Mouse (Mus musculus): ENCODE measurements around the gene Tle4. TPM values are rescaled to one million over a fixed set of nuclear protein-coding genes. Genes with fewer than 3 reads are reported as not detected.

Gene Tle4
- total and polyA plus RNA-seq, 3 experiments = 18.9 to 27.7 (median 23.4) TPM

DNA sequence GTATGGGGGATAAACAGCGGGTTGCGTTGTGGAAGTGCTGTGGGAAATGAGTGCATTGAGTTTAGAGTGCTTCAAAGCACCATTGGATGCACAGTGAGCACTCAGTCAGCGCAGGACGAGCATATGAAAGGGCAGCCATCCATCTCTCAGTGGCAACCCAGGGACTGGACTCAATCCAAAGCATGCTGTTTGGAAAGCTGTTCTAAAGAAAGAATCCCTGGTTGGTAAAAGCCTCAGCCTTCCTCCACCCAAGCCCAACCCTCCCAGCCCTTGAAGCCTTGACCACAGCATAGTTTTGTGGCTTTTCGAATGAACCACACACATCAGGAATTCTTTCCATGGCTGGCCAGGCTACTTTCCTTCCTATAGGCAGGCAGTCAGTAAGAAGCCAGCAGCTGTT lies 181.0 kb downstream of the Tle4 start:
- dilution Hi-C loops (cut with MboI; ENCODE audit: extremely low pct_ligation_motif_present, extremely low pct_unique_long_range_greater_than_20kb, low sequenced_read_pairs) = no loop called here
- H3K4me1 ChIP-seq (ENCODE audit: control insufficient read depth in 1 of 2, insufficient read depth in 2 of 2) = no peaks in the 10 kb centered on the region
- no peak overlapping the region for H3K27ac ChIP-seq (ENCODE audit: insufficient read depth, low read depth)
- no peak for DNase-seq (ENCODE audit: extremely low read depth)
- H3K9ac ChIP-seq (ENCODE audit: insufficient read depth, low read depth) = no peak overlapping the region
- no peak overlapping the region for H3K4me2 ChIP-seq (ENCODE audit: insufficient read depth, low read depth, poor library complexity, severe bottlenecking)
- no peak for TF ChIP-seq CHD2 (IDR thresholded peaks at IDR 0.05; ENCODE audit: low read length)
- TF ChIP-seq GABPA (IDR thresholded peaks at IDR 0.05; ENCODE audit: insufficient replicate concordance, low read depth, low read length) = no peak
- no peak for TF ChIP-seq JUN (IDR thresholded peaks at IDR 0.05; ENCODE audit: insufficient read depth, low read depth, low read length)
- no peak for TF ChIP-seq TCF12 (IDR thresholded peaks at IDR 0.05; ENCODE audit: low read depth, low read length)
- no peak for TF ChIP-seq ZMIZ1 (IDR thresholded peaks at IDR 0.05; ENCODE audit: low read depth, low read length)
- no peak for TF ChIP-seq MYC (IDR thresholded peaks at IDR 0.05; ENCODE audit: low read depth, low read length)
- TF ChIP-seq ZC3H11A (IDR thresholded peaks at IDR 0.05; ENCODE audit: low read depth, low read length) = no peak
- TF ChIP-seq RCOR1 (conservative IDR thresholded peaks at IDR 0.05; ENCODE audit: low read depth, low read length) = no peak
- no peak for TF ChIP-seq E2F4 (IDR thresholded peaks at IDR 0.05; ENCODE audit: insufficient replicate concordance, low read depth, low read length)
- TF ChIP-seq SIN3A (IDR thresholded peaks at IDR 0.05; ENCODE audit: low read length) = no peak
- no peak for TF ChIP-seq ETS1 (conservative IDR thresholded peaks at IDR 0.05; ENCODE audit: low read depth, low read length)
- TF ChIP-seq USF1 (IDR thresholded peaks at IDR 0.05; ENCODE audit: low read depth, low read length) = no peak
- no peak for TF ChIP-seq MEF2A (IDR thresholded peaks at IDR 0.05; ENCODE audit: borderline replicate concordance, low read depth, low read length)
- no peak for TF ChIP-seq ZKSCAN1 (IDR thresholded peaks at IDR 0.05; ENCODE audit: borderline replicate concordance, low read depth, low read length)
- TF ChIP-seq TBP (conservative IDR thresholded peaks at IDR 0.05; ENCODE audit: low read depth, low read length) = no peak
- H3K36me3 ChIP-seq (replicated peaks in 1 of 2; ENCODE audit: control insufficient read depth in 1 of 2, insufficient read depth in 1 of 2, low read length in 1 of 2) = no peaks in the 10 kb centered on the region
- in situ Hi-C loops (cut with MboI; ENCODE audit: low pct_ligation_motif_present, low pct_unique_long_range_greater_than_20kb, low sequenced_read_pairs) = no loop called here
- H3K27me3 ChIP-seq (replicated peaks) = no peaks in the 10 kb centered on the region
- H3K9me3 ChIP-seq (replicated peaks; ENCODE audit: low read length) = no peaks in the 10 kb centered on the region
- no peaks in the 10 kb centered on the region for H3K79me2 ChIP-seq (replicated peaks; ENCODE audit: control insufficient read depth, extremely low read depth, insufficient read depth, poor library complexity, severe bottlenecking)
- H3K4me3 ChIP-seq (replicated peaks in 1 of 3; ENCODE audit: low read depth in 2 of 3, low read length in 2 of 3, poor library complexity in 1 of 3) = no peak overlapping the region

- H3K27me3 ChIP-seq (replicated peaks) = no peaks in the 10 kb centered on the region
- no peaks in the 10 kb centered on the region for H3K9me3 ChIP-seq (replicated peaks; ENCODE audit: low read length)
- H3K9ac ChIP-seq (ENCODE audit: insufficient read depth, low read depth) = no peak overlapping the region
- H3K4me2 ChIP-seq (ENCODE audit: insufficient read depth, low read depth, poor library complexity, severe bottlenecking) = no peak overlapping the region
- H3K27ac ChIP-seq (ENCODE audit: insufficient read depth, low read depth) = no peak overlapping the region
- dilution Hi-C loops (cut with MboI; ENCODE audit: extremely low pct_ligation_motif_present, extremely low pct_unique_long_range_greater_than_20kb, low sequenced_read_pairs) = no loop called here
- H3K79me2 ChIP-seq (replicated peaks; ENCODE audit: control insufficient read depth, extremely low read depth, insufficient read depth, poor library complexity, severe bottlenecking) = no peaks in the 10 kb centered on the region
- TF ChIP-seq GABPA (IDR thresholded peaks at IDR 0.05; ENCODE audit: insufficient replicate concordance, low read depth, low read length) (no peak), USF2 (conservative IDR thresholded peaks at IDR 0.05; ENCODE audit: low read depth, low read length) (no peak), E2F4 (IDR thresholded peaks at IDR 0.05; ENCODE audit: insufficient replicate concordance, low read depth, low read length) (no peak), TBP (conservative IDR thresholded peaks at IDR 0.05; ENCODE audit: low read depth, low read length) (no peak), MYC (IDR thresholded peaks at IDR 0.05; ENCODE audit: low read depth, low read length) (no peak), SIN3A (IDR thresholded peaks at IDR 0.05; ENCODE audit: low read length) (no peak), ZMIZ1 (IDR thresholded peaks at IDR 0.05; ENCODE audit: low read depth, low read length) (no peak), MAX (IDR thresholded peaks at IDR 0.05; ENCODE audit: low read length) (no peak), POLR2A (IDR thresholded peaks at IDR 0.05; ENCODE audit: low read depth, low read length) (no peak), JUN (IDR thresholded peaks at IDR 0.05; ENCODE audit: insufficient read depth, low read depth, low read length) (no peak)
- no peaks in the 10 kb centered on the region for H3K36me3 ChIP-seq (replicated peaks in 1 of 2; ENCODE audit: control insufficient read depth in 1 of 2, insufficient read depth in 1 of 2, low read length in 1 of 2)
- H3K4me1 ChIP-seq (ENCODE audit: control insufficient read depth in 1 of 2, insufficient read depth in 2 of 2) = no peaks in the 10 kb centered on the region
- no peak for DNase-seq (ENCODE audit: extremely low read depth)
- H3K4me3 ChIP-seq (replicated peaks in 1 of 3; ENCODE audit: low read depth in 2 of 3, low read length in 2 of 3, poor library complexity in 1 of 3) = no peak overlapping the region
- in situ Hi-C loops (cut with MboI; ENCODE audit: low pct_ligation_motif_present, low pct_unique_long_range_greater_than_20kb, low sequenced_read_pairs) = no loop called here
These were observed 181.9 kb downstream of the Tle4 start for GRCm38 (mm10) chr19:14415996-14416395.
